Mouse (Mus musculus) midbrain, embryonic 11.5 days (tissue): ENCODE measurements around the gene Rnf150. TPM values are rescaled to one million over a fixed set of nuclear protein-coding genes. Genes with fewer than 3 reads are reported as not detected.

Experiments used
- ATAC-seq: fragments of 200-750 bp; cut with Nextera tagmentation; 2 replicates; pipeline ENCODE4 v1.8.0; 2017; ENCODE audit warnings: moderate TSS enrichment, moderate library complexity; ENCODE audit not compliant: low FRiP score
- DNase-seq: peaks from one replicate; pipeline ENCODE4 v3.0.0; 2015; ENCODE audit warnings: low spot score; ENCODE audit errors: missing footprints
- H3K27ac ChIP-seq: fragments of 300-500 bp; sonication (generic); 2 replicates; pipeline ENCODE4 v1.5.1; 2014; ENCODE audit warnings: low read depth, low read length
- H3K27me3 ChIP-seq: fragments of 300-500 bp; sonication (generic); 2 replicates; pipeline ENCODE4 v1.6.1; 2014; ENCODE audit warnings: mild to moderate bottlenecking, low read length, moderate library complexity, mixed read lengths; ENCODE audit not compliant: control insufficient read depth, insufficient read depth
- H3K36me3 ChIP-seq: fragments of 300-500 bp; sonication (generic); 2 replicates; pipeline ENCODE4 v1.6.1; 2014; ENCODE audit warnings: mild to moderate bottlenecking, low read length, moderate library complexity, mixed read lengths; ENCODE audit not compliant: control insufficient read depth, insufficient read depth
- H3K4me1 ChIP-seq: fragments of 300-500 bp; sonication (generic); 2 replicates; pipeline ENCODE4 v1.6.1; 2014; ENCODE audit warnings: low read length; ENCODE audit not compliant: control insufficient read depth, insufficient read depth
- H3K4me2 ChIP-seq: fragments of 300-500 bp; sonication (generic); 2 replicates; pipeline ENCODE4 v1.6.1; 2014; ENCODE audit warnings: mild to moderate bottlenecking, moderate library complexity
- H3K4me3 ChIP-seq: fragments of 300-500 bp; sonication (generic); 2 replicates; pipeline ENCODE4 v1.5.1; 2014; ENCODE audit warnings: low read depth, low read length
- H3K9ac ChIP-seq: fragments of 300-500 bp; sonication (generic); 2 replicates; pipeline ENCODE4 v1.6.1; 2014; ENCODE audit warnings: low read length
- H3K9me3 ChIP-seq: fragments of 300-500 bp; sonication (generic); 2 replicates; pipeline ENCODE4 v1.6.1; 2016; ENCODE audit warnings: low read length; ENCODE audit not compliant: control insufficient read depth
- WGBS: fragments of 180-500 bp; shearing (Covaris S2); extraction: QIAGEN DNeasy Blood & Tissue Kit; methylation state at CpG from one replicate; pipeline ENCODE4 v1.1.7; 2014; 5-methylcytosine and 5-hydroxymethylcytosine counted together
- polyA plus RNA-seq: library from polyadenylated mRNA; unstranded; fragments of >200 nt; fragmentation: Nextera tagmentation; extraction: Ambion mirVana; gene quantifications from 2 replicates; pipeline ENCODE4 v1.2.1, GENCODE M21; 2014

The Rnf150 gene
- polyA plus RNA-seq, 1 experiment from 2014 or later, result 1.2 TPM

GRCm38 (mm10) chr8:82846730-82847129, 16.4 kb upstream of the Rnf150 start:
- Histone ChIP-seq H3K9ac (no peak overlapping the region), H3K4me3 (no peak overlapping the region), H3K9me3 (no peaks in the 10 kb centered on the region), H3K27me3 (no peaks in the 10 kb centered on the region), H3K4me1 (no peaks in the 10 kb centered on the region), H3K4me2 (no peak overlapping the region), H3K36me3 (no peaks in the 10 kb centered on the region), H3K27ac (no peak overlapping the region)
- WGBS, result 88% methylated on average over 4 of the region's 4 CpGs
- no peak for ATAC-seq
- DNase-seq, result no peak

GRCm38 (mm10) chr8:82858541-82859342, 4.4 kb upstream of the Rnf150 start:
- DNase-seq (peak; percentile 41), ATAC-seq (no peak)
- Histone ChIP-seq H3K36me3 (no peaks in the 10 kb centered on the region), H3K27ac (no peak overlapping the region), H3K9ac (no peak overlapping the region), H3K4me3 (no peak overlapping the region), H3K4me2 (no peak overlapping the region), H3K4me1 (peaks cover 2% of the 10 kb centered on the region; the same call in 1 of the 2 replicates), H3K9me3 (no peaks in the 10 kb centered on the region), H3K27me3 (no peaks in the 10 kb centered on the region)
- WGBS, result 75% methylated on average over 9 of the region's 9 CpGs

GRCm38 (mm10) chr8:82859343-82859620, 3.9 kb upstream of the Rnf150 start:
- ATAC-seq (no peak), DNase-seq (no peak)
- WGBS, result 85% methylated on average over 2 of the region's 2 CpGs

GRCm38 (mm10) chr8:82863745-82864520, 777 bp downstream of the Rnf150 start:
- Histone ChIP-seq H3K27me3 (no peaks in the 10 kb centered on the region), H3K4me1 (peaks cover 10% of the 10 kb centered on the region), H3K9me3 (no peaks in the 10 kb centered on the region), H3K4me2 (peak overlapping the region; percentile 62), H3K9ac (peak overlapping the region; percentile 90), H3K4me3 (peak overlapping the region; percentile 71), H3K36me3 (no peaks in the 10 kb centered on the region), H3K27ac (peak overlapping the region; percentile 45; the same call in 1 of the 2 replicates)
- WGBS, result under 1% methylated on average over 78 of the region's 80 CpGs
- DNase-seq (peak; percentile 96), ATAC-seq (peak; percentile 86)

More at GRCm38 (mm10) chr8:82859343-82859620, 3.9 kb upstream of the Rnf150 start:
- Histone ChIP-seq H3K27me3 (no peaks in the 10 kb centered on the region), H3K4me3 (no peak overlapping the region), H3K27ac (no peak overlapping the region), H3K9me3 (no peaks in the 10 kb centered on the region), H3K9ac (no peak overlapping the region), H3K4me2 (no peak overlapping the region), H3K36me3 (no peaks in the 10 kb centered on the region), H3K4me1 (peaks cover 2% of the 10 kb centered on the region; the same call in 1 of the 2 replicates)

GRCm38 (mm10) chr8:82864521-82864818, 1.3 kb downstream of the Rnf150 start:
- Histone ChIP-seq H3K9me3 (no peaks in the 10 kb centered on the region), H3K36me3 (no peaks in the 10 kb centered on the region), H3K27me3 (no peaks in the 10 kb centered on the region), H3K27ac (no peak overlapping the region), H3K4me1 (peaks cover 10% of the 10 kb centered on the region), H3K4me2 (peak overlapping the region; percentile 62), H3K4me3 (peak overlapping the region; percentile 71), H3K9ac (peak overlapping the region; percentile 90)
- peak; percentile 43 for ATAC-seq
- 3% methylated on average over 10 of the region's 10 CpGs for WGBS
- DNase-seq, result no peak

- peak overlapping the region; percentile 62 for H3K4me2 ChIP-seq
- H3K36me3 ChIP-seq, result no peaks in the 10 kb centered on the region
- peak overlapping the region; percentile 71 for H3K4me3 ChIP-seq
- peaks cover 10% of the 10 kb centered on the region for H3K4me1 ChIP-seq
- DNase-seq (no peak), ATAC-seq (no peak)
- no peaks in the 10 kb centered on the region for H3K27me3 ChIP-seq
- no peak overlapping the region for H3K9ac ChIP-seq
- no peak overlapping the region for H3K27ac ChIP-seq
- 68% methylated on average over 5 of the region's 5 CpGs for WGBS
- no peaks in the 10 kb centered on the region for H3K9me3 ChIP-seq
Measured at GRCm38 (mm10) chr8:82865239-82865638, 2.1 kb downstream of the Rnf150 start.

- no peak overlapping the region for H3K27ac ChIP-seq
- DNase-seq, result no peak
- no peaks in the 10 kb centered on the region for H3K27me3 ChIP-seq
- no peak overlapping the region for H3K4me3 ChIP-seq
- H3K36me3 ChIP-seq, result no peaks in the 10 kb centered on the region
- ATAC-seq, result no peak
- no peak overlapping the region for H3K4me2 ChIP-seq
- WGBS, result 84% methylated on average over 1 of the region's 1 CpGs
- H3K9me3 ChIP-seq, result no peaks in the 10 kb centered on the region
- H3K4me1 ChIP-seq, result peaks cover 10% of the 10 kb centered on the region
- no peak overlapping the region for H3K9ac ChIP-seq
Measured at GRCm38 (mm10) chr8:82866251-82866650, 3.1 kb downstream of the Rnf150 start.

- Histone ChIP-seq H3K4me3 (no peak overlapping the region), H3K9me3 (no peaks in the 10 kb centered on the region), H3K4me1 (no peaks in the 10 kb centered on the region), H3K27me3 (no peaks in the 10 kb centered on the region), H3K9ac (no peak overlapping the region), H3K27ac (no peak overlapping the region), H3K4me2 (no peak overlapping the region), H3K36me3 (no peaks in the 10 kb centered on the region)
- ATAC-seq (no peak), DNase-seq (peak; percentile 57)
- 84% methylated on average over 4 of the region's 4 CpGs for WGBS
Measured at GRCm38 (mm10) chr8:82870840-82871490, 7.8 kb downstream of the Rnf150 start.

- Histone ChIP-seq H3K36me3 (no peaks in the 10 kb centered on the region), H3K9me3 (no peaks in the 10 kb centered on the region)
- ATAC-seq, result no peak
Measured at GRCm38 (mm10) chr8:82871986-82872385, 8.8 kb downstream of the Rnf150 start.

More at GRCm38 (mm10) chr8:82871986-82872385, 8.8 kb downstream of the Rnf150 start:
- H3K4me2 ChIP-seq, result no peak overlapping the region
- H3K4me3 ChIP-seq, result no peak overlapping the region
- 81% methylated on average over 4 of the region's 4 CpGs for WGBS
- H3K27me3 ChIP-seq, result no peaks in the 10 kb centered on the region
- H3K9ac ChIP-seq, result no peak overlapping the region
- H3K4me1 ChIP-seq, result no peaks in the 10 kb centered on the region
- DNase-seq, result peak; percentile 57
- H3K27ac ChIP-seq, result no peak overlapping the region
